Mouse (Mus musculus): ENCODE measurements at regions not wholly inside any gene's neighbourhood (a gene's known extent, or its start where the extent isn't known, plus 50 kb on each side); places are given as distances from the start of the nearest gene placed in this dataset.
A peak's percentile ranks its signal among the peaks of the same experiment; 100 is the strongest.
"Not testable (repeated sequence)": the region's sequence is repeated elsewhere in the genome, so short reads cannot be mapped to it uniquely, and the experiment has no call there.

- Histone ChIP-seq H3K27me3 (replicated peaks) (no peaks in the 10 kb centered on the region), H3K36me3 (no peaks in the 10 kb centered on the region), H3K4me1 (replicated peaks) (no peaks in the 10 kb centered on the region), H3K9ac (no peak overlapping the region), H3K27ac (no peak overlapping the region), H3K4me2 (replicated peaks) (no peak overlapping the region), H3K4me3 (replicated peaks) (no peak overlapping the region), H3K9me3 (no peaks in the 10 kb centered on the region)
- WGBS: 48% methylated on average over 18 of the region's 18 CpGs
- ATAC-seq: peak; percentile 47; the same call in 1 of the 2 replicates
Observed at GRCm38 (mm10) chr7:92984701-92985682, 94.7 kb upstream of the Fam181b start.

GRCm38 (mm10) chr7:92985683-92986070 lies 94.0 kb upstream of the Fam181b start:
- Histone ChIP-seq H3K4me3 (replicated peaks) (no peak overlapping the region), H3K4me1 (replicated peaks) (no peaks in the 10 kb centered on the region), H3K4me2 (replicated peaks) (no peak overlapping the region), H3K27me3 (replicated peaks) (no peaks in the 10 kb centered on the region), H3K9ac (no peak overlapping the region), H3K9me3 (no peaks in the 10 kb centered on the region), H3K36me3 (no peaks in the 10 kb centered on the region), H3K27ac (no peak overlapping the region)
- WGBS: 86% methylated on average over 2 of the region's 2 CpGs
- ATAC-seq: no peak

DNA sequence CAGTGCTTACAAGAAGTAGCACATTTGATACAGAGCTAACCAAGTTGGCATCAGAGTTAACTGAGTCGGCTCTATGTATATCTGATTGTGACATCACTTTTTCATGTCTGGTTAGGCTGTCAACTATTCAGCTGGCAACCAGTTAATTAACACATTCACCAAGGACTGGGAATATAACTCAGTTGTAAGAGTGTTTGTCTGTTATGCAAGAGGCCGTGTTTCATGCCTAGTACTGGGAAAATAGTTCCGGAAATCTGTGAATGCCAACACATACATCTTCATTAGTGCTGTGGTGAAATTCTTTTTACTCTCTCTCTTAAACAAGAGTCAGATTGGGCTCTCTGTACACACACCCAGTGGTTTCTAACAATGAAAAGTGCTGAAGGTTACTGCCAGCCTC lies 80.8 kb upstream of the Fam181b start:
- Histone ChIP-seq H3K27me3 (replicated peaks) (no peaks in the 10 kb centered on the region), H3K9me3 (no peaks in the 10 kb centered on the region), H3K9ac (no peak overlapping the region), H3K4me3 (replicated peaks) (no peak overlapping the region), H3K27ac (no peak overlapping the region), H3K4me1 (replicated peaks) (no peaks in the 10 kb centered on the region), H3K4me2 (replicated peaks) (no peak overlapping the region), H3K36me3 (no peaks in the 10 kb centered on the region)
- no peak for ATAC-seq
- WGBS: 91% methylated on average over 3 of the region's 3 CpGs

DNA sequence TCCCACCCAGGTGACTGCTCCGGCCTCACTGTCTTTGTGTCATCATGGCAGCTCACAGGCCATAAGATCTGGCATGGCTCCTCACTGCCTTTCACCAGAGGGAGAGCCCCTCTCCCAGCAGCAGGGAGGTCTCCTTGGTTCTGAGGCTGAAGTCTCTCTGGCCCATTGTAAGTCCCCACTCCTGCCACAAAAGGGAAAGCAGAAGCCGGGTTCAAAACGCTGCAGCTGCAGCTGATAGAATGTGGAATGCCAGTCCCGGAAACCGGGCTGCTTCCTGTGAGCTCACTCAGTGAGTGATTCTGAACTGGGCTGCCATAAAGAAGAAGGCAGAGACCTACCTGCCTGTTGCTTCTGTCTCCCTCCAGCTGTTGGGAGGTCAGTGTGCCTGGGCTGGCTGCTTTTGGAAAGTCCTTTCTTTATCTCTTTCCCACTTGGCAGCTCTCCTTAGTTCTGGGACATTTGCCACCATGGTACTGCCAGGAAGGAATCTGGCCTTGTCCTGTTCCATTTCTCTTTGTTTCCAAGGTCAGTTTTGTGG lies 72.9 kb upstream of the Fam181b start:
- H3K27me3 ChIP-seq (replicated peaks); H3K4me2 ChIP-seq (replicated peaks); H3K9ac ChIP-seq; H3K27ac ChIP-seq; ATAC-seq; H3K4me1 ChIP-seq (replicated peaks); H3K4me3 ChIP-seq (replicated peaks); H3K9me3 ChIP-seq; H3K36me3 ChIP-seq: not testable (repeated sequence)
- 40% methylated on average over 5 of the region's 5 CpGs for WGBS

DNA sequence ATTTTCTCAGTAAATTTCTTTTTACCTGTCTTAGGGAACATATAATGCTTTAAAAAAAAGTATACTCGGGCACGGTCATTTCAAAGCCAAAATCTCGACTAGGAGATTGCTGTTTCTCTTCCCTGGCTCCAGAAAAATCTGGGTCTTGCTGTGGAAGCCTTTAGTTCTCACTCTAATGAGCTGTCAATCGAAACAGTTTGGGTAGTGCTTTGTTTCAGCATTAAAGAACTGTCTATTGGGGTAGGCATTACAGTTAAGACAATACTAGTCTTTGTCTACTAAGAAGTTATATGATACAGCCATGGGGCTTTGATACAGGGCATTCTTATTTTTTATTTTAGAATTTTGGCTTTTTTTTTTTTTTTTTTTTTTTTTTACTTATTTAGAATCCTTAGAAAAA lies 71.9 kb upstream of the Fam181b start:
- 82% methylated on average over 4 of the region's 4 CpGs for WGBS
- H3K4me1 ChIP-seq (replicated peaks): no peaks in the 10 kb centered on the region
- H3K36me3 ChIP-seq: no peaks in the 10 kb centered on the region
- H3K9ac ChIP-seq: no peak overlapping the region
- H3K4me3 ChIP-seq (replicated peaks): no peak overlapping the region
- ATAC-seq: no peak
- H3K9me3 ChIP-seq: no peaks in the 10 kb centered on the region
- H3K4me2 ChIP-seq (replicated peaks): no peak overlapping the region
- no peak overlapping the region for H3K27ac ChIP-seq
- no peaks in the 10 kb centered on the region for H3K27me3 ChIP-seq (replicated peaks)

DNA sequence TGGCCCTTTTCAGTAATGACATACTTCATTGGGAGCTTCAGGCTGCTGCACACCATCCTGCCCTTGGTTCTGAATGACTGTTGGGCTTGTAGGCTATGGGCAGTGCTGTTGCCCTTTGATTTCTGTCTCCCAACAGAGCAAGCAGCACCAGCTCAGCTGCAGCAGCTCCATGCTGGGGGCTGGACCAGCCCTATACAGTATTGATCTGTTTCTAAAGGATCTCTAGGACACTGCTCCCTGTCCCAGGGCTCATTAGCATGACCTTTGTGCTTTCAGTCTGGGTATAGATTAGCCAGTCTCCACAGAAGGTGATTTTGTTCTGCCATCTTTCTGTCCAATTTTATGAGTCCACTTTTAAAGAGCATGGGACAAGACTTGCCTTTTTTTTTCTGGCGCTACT lies 60.3 kb upstream of the Fam181b start:
- no peak for ATAC-seq
- no peaks in the 10 kb centered on the region for H3K9me3 ChIP-seq
- H3K27me3 ChIP-seq (replicated peaks): no peaks in the 10 kb centered on the region
- H3K4me3 ChIP-seq (replicated peaks): no peak overlapping the region
- no peak overlapping the region for H3K9ac ChIP-seq
- WGBS: 76% methylated on average over 1 of the region's 1 CpGs
- no peak overlapping the region for H3K4me2 ChIP-seq (replicated peaks)
- H3K4me1 ChIP-seq (replicated peaks): no peaks in the 10 kb centered on the region
- H3K27ac ChIP-seq: no peak overlapping the region
- H3K36me3 ChIP-seq: no peaks in the 10 kb centered on the region

DNA sequence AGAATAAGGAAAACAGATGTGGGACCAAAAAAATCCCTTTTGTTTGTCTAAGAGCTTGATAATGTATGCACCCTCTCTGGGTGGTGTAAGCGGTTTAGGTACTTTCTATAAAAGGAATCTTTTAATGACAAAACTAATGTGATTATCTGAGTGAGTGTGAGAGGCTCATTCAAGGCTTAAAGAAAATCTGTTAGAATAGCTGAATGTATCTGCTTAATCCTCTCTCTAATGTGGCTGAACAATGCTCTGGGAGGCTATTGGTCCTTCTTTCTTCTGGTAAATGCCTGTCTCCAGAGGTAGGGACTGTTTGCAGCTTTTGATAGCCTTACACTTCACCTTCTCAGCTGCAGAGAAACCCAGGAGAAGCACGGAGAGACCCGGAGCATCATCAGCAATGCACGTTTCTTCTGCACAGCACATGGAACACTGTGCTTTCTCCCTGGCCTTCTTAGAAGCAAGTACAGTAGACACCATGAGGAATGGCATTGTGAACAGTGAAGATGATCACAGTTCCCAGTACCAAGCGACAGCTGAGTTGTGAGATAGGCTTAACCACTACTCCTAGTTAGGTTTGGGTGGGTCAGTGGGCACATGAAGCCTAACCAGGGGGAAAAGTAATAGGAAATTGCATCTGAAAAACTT lies 56.1 kb upstream of the Fam181b start:
- no peak overlapping the region for H3K4me3 ChIP-seq (replicated peaks)
- H3K9ac ChIP-seq: no peak overlapping the region
- no peaks in the 10 kb centered on the region for H3K27me3 ChIP-seq (replicated peaks)
- H3K4me2 ChIP-seq (replicated peaks): no peak overlapping the region
- H3K9me3 ChIP-seq: no peaks in the 10 kb centered on the region
- WGBS: 70% methylated on average over 5 of the region's 5 CpGs
- H3K27ac ChIP-seq: no peak overlapping the region
- no peak for ATAC-seq
- H3K36me3 ChIP-seq: no peaks in the 10 kb centered on the region
- no peaks in the 10 kb centered on the region for H3K4me1 ChIP-seq (replicated peaks)

GRCm38 (mm10) chr7:93026231-93026630 lies 53.4 kb upstream of the Fam181b start:
- H3K27me3 ChIP-seq (replicated peaks): no peaks in the 10 kb centered on the region
- no peaks in the 10 kb centered on the region for H3K9me3 ChIP-seq
- H3K4me3 ChIP-seq (replicated peaks): no peak overlapping the region
- H3K4me2 ChIP-seq (replicated peaks): no peak overlapping the region
- no peak overlapping the region for H3K9ac ChIP-seq
- no peaks in the 10 kb centered on the region for H3K4me1 ChIP-seq (replicated peaks)
- ATAC-seq: no peak
- WGBS: 58% methylated on average over 4 of the region's 4 CpGs
- no peaks in the 10 kb centered on the region for H3K36me3 ChIP-seq
- no peak overlapping the region for H3K27ac ChIP-seq
